Mouse (Mus musculus) frontal cortex, adult 2 months (tissue): ENCODE results near the gene Atp9a. TPM values are rescaled to one million over a fixed set of nuclear protein-coding genes. Genes with fewer than 3 reads are reported as not detected.

Source experiments
- DNase-seq, 2 experiments: peaks; one replicate each; pipeline ENCODE4 v3.0.0; 2022; ENCODE audit warnings: low spot score in 1 of 2; ENCODE audit errors: extremely low spot score in 1 of 2
- polyA plus RNA-seq: library from polyadenylated mRNA; depleted of rRNA; stranded (reverse); fragments of >200 nt; gene quantifications from 2 replicates; pipeline ENCODE4 v1.2.3, GENCODE M21; 2012

Atp9a gene
- polyA plus RNA-seq, 1 experiment, result 239 TPM

DNA sequence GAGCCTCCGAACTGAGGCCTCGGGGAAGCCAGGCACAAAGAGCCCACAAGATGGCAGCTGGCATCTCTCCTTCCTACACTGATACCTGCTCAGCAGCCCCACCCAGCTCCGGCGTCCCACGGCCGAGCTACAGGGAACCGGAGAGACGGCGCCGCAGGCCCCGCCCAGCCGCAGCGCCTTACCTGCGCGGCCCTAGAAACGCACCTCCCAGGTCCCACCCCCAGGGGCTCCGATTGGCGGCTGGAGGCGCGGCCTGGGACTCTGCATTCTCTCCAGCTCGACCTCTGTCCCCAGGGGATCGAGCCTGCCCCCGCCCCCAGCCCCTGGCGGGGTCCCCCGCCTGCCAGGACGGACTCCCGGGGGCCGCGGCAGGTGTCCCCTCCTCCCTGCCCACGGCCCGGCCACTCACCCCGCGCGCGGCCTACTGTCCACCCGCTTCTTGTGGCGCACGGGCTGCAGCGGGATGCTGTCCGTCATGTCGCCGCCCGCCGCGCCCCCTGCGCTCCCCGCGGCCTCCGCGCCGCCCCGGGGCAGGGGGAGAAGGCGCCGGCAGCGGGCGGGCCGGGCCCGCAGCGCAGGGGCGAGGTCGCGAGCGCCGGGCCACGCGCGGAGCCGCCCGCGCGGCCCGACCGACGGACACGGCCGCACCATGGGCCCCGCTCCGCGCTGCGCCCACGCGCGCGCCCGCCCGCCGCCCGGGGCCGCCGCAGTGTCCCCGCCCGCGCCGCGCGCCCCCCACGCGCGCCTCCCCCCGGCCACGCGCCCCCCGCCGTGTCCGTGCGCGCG lies 743 bp downstream of the Atp9a start:
- DNase-seq, result peak; percentile 71 to 83

DNA sequence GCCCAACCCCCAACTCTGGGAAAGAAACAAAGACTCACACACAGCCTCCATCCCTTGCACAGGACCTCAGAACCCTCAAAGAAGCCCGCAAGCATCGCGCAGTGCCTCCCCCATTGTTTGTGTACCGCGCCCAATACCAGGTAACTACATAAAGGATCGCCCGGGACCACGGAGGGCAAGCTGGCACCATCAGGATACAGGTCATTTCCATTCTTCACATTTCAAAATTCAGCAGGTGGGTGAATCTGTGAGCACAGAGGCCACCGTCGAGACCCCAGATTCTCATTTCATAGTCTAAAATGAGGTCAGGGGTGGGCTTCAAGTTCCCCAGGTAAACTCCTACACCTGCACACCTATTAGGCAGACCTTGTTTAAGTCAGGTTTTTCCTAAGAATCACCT lies 1.7 kb downstream of the Atp9a start:
- DNase-seq, result no peak

DNA sequence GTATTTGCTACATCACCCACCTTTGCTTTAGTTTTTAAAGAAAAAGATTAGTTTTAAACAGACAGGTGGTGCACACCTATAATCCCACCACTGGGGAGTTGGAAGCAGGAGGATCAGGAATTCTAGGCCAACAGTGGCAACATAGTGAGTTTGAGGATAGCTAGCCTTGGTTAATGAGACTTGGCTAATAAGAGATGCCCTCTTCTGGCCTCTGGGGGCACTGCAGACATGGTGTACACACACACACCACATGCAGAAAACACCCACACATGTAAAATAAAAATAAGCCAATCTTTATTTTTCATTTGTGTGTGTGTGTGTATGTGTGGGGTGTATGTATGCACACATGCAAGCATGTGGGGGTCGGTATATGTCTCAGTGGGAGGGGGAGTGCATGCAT lies 3.4 kb downstream of the Atp9a start:
- DNase-seq, result no peak

DNA sequence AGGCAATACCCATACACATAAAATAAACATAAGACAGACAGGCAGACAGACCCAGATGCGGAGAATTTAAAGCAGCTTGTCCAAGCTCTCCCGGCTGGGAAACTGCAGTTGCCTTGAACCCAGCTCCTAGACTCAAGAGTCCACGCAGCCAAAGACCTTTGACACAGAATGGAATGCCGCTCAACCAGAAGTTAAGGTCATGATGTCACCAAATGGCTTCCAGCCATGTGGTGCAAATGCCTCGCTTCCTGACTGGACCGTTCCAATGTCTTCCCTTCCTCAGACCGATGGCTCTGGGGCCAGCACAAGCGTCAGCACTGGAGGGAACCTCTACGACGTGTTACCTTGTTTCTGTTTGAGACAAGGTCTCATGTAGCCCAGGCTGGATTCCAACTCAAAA lies 4.3 kb downstream of the Atp9a start:
- no peak for DNase-seq

DNA sequence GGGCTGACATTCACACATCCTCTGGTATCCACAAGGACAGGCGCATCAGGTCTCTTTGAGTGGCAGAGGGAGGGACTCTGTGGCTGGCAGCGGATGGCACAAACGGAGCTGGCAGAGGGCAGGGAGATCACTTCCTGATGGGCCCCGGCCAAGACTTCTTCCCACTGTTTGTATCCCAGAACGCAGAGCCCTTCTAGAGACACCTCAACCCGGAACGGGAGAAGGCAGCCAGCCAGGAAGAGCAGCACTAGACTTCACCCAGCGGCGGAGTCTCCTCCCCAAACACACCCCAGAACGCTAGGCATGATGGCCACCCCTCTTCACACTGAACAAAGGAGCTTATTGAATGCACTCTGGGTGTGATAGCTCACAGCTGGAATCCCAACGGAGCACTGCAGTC lies 8.2 kb downstream of the Atp9a start:
- DNase-seq, result no peak

DNA sequence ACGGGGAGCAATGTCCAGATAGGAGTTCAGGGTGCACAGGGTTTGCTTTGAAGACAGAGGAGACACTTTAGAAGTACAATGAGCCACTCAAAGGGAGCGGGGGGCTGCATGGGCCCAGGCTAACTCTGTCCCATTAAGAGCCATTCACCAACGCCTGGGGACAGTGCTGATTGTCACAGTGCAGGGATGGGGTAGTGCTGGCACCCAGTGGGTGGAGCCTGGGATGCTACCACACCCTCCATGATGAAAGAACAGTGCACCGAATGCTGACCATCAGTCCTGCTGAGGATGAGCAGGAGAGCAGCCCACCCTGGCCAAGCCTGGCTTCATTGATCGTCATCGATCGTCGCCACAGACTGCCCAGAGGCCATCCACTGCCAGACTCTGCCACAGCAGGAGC lies 11.0 kb downstream of the Atp9a start:
- no peak for DNase-seq

DNA sequence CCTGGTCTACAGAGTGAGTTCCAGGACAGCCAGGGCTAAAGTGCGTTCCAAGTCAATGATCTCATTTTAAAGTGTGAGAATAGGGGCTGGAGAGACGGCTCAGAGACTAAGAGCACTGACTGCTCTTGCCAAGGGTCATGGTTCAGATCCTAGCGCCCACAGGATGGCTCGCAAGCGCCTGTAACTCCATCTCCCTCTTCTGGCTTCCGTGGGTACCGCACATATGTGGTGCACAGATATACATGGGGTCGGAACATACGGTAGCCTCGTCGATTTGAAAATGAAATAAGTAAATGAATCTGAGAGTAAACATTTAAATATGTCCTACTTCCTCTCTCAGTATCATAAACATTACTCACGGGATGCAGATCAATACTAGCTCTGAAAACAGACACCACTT lies 12.5 kb downstream of the Atp9a start:
- no peak for DNase-seq

DNA sequence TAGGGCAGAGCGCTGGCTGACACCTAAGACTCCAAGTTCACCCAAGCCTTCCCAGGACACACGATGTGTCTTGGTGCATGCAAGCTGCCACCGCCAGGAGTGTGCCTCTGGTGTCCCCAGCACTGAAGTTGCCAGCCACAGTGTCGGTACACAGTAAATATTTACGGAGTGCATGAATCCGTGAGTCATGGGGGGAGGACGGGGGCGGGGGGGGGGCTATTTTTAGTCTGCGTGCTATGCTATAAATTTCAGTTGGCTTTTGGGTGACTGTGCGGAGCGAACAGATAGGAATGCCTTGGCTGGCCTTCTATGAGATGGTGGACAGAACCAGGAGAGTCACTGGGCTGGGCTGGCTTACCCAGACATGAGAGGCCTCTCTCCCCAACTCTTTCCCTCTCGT lies 14.2 kb downstream of the Atp9a start:
- no peak for DNase-seq

DNA sequence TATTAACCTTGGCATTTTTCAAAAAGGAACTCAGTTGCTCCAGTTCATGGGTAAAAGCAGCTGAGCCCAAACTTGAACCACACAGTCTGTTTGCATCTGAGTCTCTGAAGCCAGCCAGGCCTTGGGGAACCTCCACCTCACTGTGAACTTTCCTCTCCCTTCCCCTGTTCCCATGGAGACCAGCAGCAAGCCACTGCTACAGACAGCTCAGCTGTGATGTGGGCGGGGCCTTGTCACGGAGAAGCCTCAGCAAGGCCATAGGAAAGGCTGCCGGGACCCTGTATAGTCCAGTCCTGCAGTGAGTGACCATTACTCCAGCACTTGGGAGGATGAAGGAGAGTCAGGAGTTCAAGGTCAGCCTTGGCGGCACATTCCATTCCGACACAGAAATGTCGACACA lies 16.2 kb downstream of the Atp9a start:
- peak in 1 of 2 experiments; percentile 41 for DNase-seq

DNA sequence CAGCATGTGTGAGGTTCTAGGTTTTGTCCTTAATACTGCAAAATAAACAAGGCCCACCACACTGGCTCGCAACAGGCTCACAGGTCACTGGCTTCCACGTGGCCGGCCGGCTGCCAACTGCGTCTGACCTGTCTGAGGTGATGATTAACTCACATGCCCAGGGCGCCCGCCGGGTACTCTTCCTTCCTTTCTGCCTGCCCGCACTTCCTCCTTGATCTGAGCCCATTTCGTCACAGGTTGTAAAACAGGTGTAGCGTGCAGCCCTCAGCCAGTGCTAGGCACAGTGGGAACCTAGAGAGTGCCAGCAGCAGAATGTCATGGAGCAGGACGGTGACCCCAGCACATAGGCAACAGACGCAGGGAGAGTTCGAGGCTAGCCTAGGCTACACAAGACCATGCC lies 20.9 kb downstream of the Atp9a start:
- DNase-seq, result no peak

DNA sequence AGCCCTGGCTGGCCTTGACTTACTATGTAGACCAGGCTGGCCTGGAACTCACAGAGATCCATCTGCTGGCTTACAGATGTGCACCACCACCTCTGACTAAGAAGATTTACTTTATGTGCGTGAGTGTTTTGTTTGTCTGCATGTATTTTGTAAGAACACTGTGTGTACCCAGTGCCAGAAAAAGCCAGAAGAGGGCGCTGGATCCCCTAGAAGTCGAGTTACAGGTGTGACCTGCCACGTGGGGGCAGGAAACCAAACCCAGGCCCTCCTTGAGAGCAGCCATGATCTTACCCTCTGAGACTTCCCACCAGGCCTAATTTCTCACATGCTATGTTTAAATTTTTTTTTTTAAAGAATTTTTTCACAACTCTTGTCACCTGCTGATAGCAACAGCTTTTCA lies 22.5 kb downstream of the Atp9a start:
- no peak for DNase-seq

DNA sequence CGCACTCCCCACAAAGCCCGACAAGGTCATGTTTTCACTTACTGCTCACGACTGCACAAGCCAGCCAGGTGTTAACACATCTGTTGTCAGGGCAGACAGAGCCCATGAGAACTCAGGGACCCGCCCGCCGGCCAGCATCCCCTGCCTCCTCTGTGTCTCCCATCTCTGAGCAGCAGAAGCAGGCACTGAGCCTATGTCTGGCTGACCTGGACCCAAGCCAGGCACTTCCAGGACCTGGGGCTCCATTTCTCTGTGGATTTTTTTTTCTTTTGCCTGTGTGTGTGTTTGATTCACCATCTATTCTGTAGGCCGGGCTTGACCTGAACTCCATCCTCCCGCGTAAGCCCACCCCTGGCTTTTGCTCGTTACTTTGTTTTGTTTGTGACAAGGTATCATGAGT lies 23.5 kb downstream of the Atp9a start:
- no peak for DNase-seq

DNA sequence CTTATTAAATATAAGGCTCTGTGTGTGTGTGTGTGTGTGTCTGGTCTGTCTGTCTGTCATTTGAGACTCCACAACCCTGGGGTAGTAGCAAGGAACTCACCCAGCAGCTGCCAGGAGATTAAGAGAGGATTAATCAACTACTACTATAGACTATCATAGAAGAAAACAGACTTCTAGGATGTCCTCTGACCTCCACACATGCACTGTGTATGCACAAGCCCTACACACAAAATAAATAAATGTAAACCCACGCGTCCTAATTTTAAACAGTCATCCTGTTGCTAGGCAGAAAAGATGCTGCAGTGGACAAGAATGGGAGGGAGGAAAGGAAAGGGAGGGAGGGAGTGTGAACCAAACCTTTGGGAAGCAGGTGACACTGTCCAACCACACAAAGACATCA lies 23.9 kb downstream of the Atp9a start:
- no peak for DNase-seq

DNA sequence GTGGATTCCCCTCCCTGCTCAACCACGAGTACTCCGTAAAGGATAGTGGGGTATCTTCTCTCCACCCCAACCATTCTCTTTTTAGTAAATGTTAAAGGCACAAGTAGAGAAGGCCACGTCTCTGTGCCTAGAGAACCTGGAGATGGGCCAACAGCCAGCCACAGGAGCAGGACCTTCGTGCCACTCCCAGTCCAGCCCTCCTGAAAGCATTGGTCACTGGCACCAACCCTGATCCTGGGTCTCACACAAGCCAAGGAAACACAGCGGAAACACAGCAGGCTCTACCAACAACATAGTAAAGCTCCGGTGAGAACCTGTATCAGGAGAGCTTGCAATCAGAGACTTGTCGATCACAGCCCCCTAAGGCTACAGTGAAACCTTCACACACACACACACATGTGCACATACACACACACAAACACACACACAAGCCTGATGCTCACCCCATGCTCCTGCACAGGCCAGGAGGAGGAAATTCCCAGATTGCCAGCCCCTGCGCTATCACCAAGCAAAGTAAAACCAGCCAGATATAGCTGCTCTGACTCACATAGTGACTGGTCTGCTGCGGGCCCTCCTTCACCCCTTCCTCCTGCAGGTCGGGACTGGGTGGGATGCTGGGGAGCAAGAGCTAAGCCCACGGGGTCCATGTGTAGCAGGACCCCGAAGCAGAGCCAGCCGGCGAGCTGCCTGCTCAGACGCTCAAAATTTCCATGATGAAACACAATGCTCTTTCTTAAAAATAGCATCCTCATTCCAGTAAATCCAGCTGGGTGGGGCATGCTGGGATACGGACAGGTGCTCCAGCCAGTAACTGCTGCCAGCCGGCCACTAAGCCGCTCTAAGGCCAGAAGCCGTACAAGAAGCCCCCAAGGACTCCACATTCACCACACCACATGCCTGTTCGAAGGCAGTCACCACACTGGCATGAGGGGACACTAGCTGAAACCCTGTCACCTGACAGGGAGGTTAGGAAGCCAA lies 29.7 kb downstream of the Atp9a start:
- peak in 1 of 2 experiments; percentile 43 for DNase-seq

DNA sequence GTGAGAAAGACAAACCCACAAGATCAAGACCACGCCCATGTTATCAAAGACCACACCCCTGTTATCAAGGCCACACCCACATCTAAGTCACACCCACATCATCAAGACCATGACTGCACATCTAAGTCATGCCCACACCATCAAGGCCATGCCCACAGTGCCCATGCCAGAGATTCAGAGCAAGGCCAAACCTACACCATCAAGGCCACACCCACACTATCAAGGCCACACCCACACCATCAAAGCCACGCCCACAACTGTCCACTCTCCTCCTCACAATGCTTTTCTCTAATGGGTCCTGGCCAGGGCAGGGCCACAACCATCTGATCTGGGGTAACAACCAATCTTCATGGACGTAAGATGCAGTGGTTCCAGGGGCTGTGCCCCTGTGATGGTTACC lies 31.2 kb downstream of the Atp9a start:
- DNase-seq, result no peak

DNA sequence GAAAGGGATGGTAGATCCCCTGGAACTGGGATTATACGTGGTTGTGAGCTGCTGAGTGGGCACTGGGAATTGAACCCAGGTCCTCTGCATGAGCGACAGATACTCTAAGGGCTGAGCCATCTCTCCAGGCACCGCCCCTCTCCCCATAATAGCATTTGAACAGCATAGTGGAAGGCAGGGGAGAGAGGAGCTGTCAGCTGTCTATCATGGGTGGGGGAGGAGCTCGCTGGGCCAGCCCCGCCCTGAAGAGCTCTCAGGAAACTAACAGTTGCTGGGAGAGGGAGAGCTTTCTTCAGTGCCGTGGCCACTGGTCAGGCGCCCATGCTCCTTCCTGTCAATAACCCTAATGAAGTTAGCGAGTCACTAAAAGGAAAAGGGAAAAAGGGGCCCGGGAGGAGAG lies 34.4 kb downstream of the Atp9a start:
- DNase-seq, result no peak

DNA sequence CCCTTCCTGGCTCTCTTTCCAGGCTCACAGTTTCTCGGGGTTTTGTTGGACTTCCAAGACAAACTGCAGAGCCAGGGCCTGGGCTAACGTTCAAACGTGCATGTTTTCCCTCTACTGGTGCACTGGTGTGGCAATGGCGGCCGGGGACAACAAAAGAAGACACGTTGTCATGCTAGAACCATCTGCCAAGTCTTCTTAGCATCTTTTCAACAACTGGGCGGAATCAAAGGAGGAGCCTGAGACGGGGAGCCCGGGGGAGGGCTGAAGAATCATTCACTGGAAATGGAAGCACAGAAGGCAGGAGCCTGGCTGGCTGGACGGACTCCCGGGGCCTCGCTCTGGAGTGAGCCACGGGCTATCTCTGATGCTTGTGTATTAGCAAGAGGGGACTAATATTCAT lies 39.9 kb downstream of the Atp9a start:
- peak in 1 of 2 experiments; percentile 75 for DNase-seq

DNA sequence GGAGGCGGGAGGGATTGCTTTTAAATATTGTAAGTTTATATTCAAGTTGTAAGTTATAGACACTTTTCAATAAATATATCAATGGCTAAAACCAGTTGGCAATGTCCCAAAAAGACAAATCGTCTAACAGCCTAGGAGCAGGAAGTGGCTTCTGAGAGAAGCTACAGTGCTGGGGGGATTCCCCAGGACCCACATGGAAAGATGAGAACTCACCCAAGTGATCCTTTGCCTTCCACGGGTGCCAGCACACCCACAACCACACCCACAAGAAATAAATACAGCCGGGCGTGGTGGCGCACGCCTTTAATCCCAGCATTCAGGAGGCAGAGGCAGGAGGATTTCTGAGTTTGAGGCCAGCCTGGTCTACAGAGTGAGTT lies 47.2 kb downstream of the Atp9a start:
- DNase-seq, result no peak

DNA sequence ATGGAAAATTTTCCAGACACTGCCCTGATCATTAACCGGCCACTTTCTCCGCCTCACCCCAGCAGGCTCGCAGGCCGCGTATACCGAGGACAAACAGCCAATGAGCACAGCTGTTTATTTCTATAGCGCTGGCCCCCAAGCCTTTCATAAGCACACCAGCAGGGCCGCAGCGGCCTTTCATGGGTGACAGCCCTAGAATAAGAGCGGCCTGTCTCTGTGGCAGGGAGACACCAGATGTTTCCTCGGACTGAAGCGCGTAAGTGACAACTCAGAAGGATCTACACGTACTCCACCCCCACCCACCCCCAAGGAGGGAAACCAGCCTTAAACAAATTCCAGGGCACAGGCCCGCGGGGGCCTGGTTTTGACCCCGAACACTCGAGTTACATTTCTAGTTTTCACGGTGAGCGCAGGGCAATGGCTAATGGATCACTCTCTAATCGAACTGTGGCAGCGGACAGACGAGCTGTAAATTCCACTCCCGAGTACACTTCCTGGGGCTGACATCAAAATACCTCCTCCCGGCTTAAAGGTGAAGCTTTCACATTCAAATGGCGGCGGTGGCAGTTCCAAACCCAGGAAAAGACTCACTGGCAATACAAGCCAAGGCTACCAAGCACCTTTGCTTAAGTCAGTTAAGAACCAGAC lies 47.7 kb downstream of the Atp9a start:
- DNase-seq, result no peak

DNA sequence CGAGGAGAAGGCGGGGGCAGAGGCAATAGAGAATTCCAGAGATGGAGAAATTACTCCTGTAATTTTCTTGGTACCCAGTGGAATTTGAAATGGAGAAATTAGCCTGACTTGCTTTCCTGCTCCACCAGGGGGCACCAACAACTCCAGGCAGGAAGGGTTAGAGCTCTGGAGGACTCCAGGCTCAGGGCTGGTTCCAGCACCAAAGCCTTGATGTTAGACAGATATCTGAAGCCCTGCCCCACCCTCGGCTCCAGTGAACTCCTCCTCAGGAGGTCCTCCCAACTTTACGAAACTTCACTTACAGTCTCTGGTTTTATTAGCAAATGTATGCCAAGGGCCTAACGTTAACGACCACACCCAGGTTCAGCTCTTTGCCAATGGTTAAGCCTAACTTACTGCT lies 50.4 kb downstream of the Atp9a start:
- DNase-seq, result peak in 1 of 2 experiments; percentile 86

DNA sequence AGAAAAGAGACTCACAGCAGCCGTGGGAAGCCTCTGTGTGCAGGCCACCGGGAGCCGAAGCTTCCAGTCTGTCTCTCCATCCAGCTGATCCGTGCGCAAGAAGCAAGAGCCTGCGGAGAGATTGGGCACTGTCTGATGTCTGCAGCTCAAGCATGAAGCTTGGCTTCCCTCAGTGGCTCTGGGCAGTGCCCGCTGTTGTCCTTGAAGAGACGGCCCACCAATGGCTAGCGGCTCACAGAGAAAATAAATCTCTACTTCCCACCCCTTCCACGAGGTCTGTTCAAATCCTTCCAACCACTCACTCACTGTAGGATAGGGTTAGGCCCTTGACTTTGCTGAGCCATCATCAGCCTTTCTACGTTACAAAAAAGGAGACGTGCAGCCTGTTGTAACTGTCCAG lies 54.9 kb downstream of the Atp9a start:
- no peak for DNase-seq
